Comparison of ENCODE assay signal across 18 mouse cellular contexts in genomic region chr2:69134186-69134585, GRCm38 (mm10).
"Had no signal": no experiment of that assay in that cellular context is flagged by ENCODE, and none has a peak within 500 bp of the region (broad histone marks: within the 10 kb centered on the region; RNA-seq: fewer than 3 reads in every experiment).

No protein-coding gene starts in this region.

- H3K4me2 ChIP-seq: limb, embryonic 12.5 days; limb, embryonic 15.5 days; liver, embryonic 11.5 days; lung, embryonic 14.5 days; midbrain, embryonic 11.5 days; stomach, embryonic 15.5 days had no signal

- H3K4me3 ChIP-seq: layer of hippocampus, adult 2 months; left cerebral cortex, adult 2 months; limb, embryonic 12.5 days; limb, embryonic 15.5 days; megakaryocyte, embryonic 14.5 days; stomach, embryonic 15.5 days had no signal

- ATAC-seq: liver, postnatal 0 days; lung, postnatal 0 days had no signal

- H3K27ac ChIP-seq: layer of hippocampus, adult 2 months; left cerebral cortex, adult 2 months; limb, embryonic 12.5 days; limb, embryonic 15.5 days; liver, embryonic 14.5 days; stomach, embryonic 15.5 days had no signal

- H3K9me3 ChIP-seq: limb, embryonic 12.5 days; limb, embryonic 15.5 days; megakaryocyte, embryonic 14.5 days; stomach, embryonic 15.5 days had no signal

- DNase-seq: kidney, adult 2 months; kidney, postnatal 25 days; layer of hippocampus, adult 9-11 months; layer of hippocampus, postnatal 36 days; liver, postnatal 0 days; lung, embryonic 14.5 days; midbrain, embryonic 14.5 days; thymus, postnatal 25 days had no signal

- H3K9ac ChIP-seq: limb, embryonic 12.5 days; limb, embryonic 15.5 days; liver, embryonic 14.5 days; liver, postnatal 0 days; lung, embryonic 14.5 days; stomach, embryonic 15.5 days had no signal

- H3K27me3 ChIP-seq: limb, embryonic 12.5 days; limb, embryonic 15.5 days; stomach, embryonic 15.5 days had no signal

- H3K36me3 ChIP-seq: limb, embryonic 12.5 days; limb, embryonic 15.5 days; stomach, embryonic 15.5 days had no signal
